Mouse (Mus musculus) Muller cell, postnatal 12 days (primary cell): ENCODE measurements around the gene Tssk6.
A peak's percentile ranks its signal among the peaks of the same experiment; 100 is the strongest.
"Not testable (repeated sequence)": the region's sequence is repeated elsewhere in the genome, so short reads cannot be mapped to it uniquely, and the experiment has no call there.

Experiments
- DNase-seq: peaks from one replicate; pipeline ENCODE4 v3.0.0-alpha.2; 2015; ENCODE audit errors: inconsistent ontology term

The Tssk6 gene

DNA sequence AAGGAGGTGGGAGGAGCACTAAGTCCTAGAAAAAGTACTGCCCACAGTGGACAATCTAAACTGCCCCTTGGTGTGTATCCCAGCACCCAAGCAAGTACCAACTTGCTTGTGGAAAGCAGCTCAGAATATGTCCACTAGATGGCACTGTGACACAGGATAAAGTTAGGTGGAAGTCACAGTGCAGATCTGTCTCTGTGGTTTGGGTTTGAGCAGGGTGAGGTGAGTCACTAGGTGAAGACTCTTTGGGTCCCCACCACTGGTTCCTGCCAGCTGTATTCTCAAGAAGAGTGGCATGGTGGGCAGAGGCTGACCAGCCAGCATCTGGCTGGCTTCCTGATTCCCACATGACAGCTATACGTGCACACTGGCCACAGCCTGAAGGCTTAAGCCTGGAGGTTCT lies 17.0 kb downstream of the Tssk6 start:
- peak; percentile 74 for DNase-seq

DNA sequence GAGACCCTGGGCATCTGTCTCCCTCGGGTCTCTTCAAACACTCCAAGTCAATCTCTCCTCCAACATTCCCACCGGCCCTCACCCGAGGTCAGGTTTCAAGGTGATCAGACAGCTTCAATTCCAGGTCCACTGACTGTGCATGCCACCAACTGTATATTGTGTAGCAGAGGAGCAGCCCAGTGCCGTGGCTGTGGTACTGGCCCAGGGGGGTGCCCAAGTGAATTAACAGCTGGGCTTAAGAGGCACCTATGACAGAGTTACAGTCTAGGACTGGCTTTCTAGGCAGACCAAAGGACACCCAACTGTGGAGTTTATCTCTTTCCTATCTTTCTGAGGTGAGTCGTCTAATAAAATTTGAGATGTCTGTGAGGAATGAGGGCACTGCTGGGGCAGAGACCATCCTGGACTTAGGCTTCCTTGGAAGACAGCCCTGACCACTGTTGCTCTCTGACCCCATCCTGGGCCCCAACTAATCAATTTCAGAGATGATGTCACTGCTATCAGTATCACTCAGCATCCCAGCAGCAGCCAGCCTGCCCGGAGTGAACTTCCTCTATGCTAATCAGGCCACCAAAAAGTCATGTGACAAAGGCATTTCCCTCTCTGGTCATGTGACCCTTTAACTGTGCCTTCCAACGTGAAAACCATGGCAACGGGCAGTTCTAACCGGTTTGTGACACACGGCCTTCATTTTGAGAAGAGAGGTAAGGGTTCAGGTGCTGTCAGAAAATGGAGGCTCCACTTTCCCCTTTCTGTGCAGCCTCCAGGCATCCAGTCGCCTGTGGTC lies 18.1 kb downstream of the Tssk6 start:
- peak; percentile 73 for DNase-seq

DNA sequence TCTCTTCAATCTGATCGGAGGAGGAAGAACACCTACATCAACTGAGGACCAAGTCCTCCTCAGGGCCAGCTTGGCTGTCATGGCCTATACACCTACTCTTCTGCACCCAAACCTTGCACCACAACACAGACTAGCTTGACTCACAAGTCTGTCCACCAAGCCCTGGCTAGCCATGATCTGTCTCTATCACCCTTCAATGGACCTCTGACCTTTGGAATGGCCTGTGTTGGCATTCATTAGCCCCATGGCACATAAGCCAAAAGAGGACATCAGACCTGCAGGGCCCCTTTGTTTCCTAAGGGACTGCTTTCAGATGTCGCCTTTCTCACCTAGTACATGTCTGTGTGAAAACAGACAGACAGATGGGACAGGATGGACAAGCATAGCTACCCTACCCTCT lies 19.2 kb downstream of the Tssk6 start:
- no peak for DNase-seq

DNA sequence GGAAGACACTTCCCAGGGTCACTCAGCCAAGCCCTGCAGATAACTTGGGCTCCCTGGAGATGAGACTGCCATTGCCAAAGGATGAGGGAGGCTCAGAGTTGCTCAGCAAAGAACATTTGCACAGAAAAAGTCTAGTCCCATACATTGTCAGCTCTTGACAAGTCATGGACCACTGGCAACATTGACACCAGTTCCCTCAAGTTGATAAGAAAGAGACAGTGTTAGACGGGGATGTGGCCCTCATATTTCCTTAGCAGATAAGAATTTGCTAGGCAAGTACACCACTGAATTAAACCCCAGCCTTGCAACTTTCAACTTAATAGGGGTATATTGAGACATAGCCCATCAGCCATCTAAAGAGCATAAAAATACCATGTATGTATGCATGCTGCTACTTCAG lies 22.0 kb downstream of the Tssk6 start:
- DNase-seq: no peak

DNA sequence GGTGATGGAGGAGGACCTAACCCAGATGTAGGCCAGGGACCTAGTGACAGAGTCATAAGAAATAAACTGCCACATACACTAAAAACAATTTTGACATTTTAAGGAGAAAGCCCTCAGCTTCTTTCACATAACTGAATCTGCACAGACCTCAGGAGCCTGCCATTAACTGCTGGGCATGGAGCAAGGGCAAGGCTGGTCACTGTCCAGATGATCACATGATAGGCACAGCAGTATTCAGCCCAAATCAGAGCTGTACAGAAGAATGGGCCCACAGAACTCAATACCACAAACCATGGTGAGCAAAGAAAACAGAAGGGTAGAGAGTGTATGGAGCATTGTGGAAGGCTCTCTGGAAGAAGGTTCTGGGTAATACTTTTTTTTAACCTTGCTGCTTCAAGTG lies 24.9 kb downstream of the Tssk6 start:
- no peak for DNase-seq

DNA sequence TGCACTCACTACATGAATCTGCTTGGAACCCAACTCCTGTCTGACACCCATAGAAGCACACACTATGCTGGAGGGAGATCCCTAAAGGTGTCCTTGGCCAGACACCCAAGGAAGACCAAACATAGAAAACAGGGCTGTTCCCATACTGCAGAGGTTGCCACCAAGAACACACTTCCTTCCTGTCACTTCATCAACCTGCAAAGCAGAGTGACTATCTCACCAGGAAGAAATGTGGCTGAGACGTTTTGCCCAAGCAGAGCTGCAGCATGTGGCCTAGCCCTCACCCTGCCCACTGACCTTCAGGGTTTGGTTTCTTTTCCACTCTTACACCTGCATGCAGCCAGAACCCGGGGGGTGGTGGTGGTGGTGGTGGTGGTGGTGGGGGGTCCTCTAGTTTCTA lies 31.8 kb downstream of the Tssk6 start:
- no peak for DNase-seq

DNA sequence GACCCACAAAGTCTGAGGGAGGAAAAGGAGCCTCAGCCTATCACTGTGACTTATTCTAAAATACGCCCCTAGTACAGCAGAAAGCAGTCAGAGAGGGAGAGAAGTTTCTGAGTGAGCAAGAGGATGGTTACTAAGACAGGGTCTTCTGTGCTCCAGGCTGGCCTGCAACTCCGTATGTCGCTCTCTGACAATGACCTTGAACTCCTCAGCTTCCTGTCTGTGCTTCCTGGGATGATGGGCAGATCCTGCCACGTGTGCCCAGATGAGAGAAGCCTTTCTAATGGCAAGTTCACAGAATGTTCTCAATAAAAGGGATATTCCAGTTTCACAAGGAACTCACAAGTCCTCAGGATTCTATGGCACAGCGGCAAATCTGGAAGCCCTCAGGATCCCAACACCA lies 32.6 kb downstream of the Tssk6 start:
- DNase-seq: no peak

DNA sequence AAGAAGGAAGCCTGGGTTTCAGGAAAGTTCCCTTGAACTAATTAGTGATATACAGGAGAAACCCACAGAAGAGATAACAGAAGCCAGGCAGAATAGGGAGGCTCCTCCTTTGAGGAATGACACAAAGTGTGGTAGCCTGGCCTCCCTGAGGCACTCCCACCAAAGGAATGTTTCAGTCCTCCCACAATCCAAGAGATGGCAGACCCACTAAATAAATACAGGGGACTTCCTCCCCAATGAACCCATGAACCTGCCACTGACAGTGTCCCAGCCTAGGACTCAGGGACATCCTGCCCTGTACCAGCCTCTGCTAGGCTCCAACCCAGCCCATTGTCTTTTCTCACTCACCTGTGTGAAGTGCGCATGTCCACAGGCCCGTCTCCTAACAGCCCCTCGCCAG lies 33.4 kb downstream of the Tssk6 start:
- no peak for DNase-seq

DNA sequence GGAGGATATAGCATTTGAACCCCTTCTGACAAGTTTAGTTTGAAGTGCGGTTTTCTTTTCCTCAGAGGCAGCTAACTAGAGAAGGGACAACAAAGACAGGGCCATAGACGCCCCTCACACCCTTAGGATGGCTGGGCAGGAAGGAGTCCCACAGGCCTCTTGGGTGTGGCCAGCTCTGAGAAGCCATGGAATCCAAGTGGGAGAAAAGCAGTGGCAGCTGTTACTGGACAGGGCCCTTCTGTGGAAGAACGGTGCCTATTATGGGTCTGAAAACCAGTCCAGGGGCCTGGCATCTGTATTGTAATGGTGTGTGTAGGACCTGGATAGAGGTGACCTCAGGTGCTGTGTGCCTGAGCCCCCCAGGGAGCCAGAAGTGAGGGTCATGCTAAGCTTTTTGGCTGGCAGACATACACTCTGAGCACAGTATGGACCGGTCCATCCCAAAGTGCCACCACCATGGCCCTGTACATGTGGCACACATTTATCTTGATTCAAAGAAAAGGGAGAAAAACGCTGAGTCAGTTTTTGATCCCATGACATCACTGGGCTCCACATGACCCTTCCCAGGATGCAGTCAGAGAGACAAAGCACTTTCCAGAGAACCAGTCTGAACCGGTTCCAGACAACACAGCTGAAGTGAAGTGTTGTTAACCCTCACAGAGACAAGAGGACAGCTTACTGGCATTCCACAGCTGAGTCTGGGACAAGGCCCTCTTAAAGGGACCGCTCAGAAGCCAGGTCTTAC lies 34.2 kb downstream of the Tssk6 start:
- DNase-seq: peak; percentile 82

DNA sequence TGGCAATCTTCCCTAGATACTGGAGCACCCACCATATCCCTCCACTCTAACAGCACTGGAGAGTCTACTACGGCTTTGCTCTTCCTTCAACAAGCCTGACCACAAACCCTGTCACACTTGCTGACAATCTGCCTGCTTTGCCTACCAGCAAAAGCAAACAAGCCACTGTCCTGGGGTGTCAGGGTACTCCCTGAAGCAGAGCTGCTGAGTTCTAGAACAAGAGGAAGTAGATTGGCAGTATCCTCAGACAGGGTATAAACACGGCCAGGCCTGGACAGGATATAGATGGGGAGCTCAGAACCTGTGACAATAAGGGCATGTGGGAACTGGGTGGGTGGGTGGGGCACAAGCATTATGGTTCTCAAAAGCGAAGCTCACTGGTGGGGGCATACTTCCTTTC lies 35.5 kb downstream of the Tssk6 start:
- DNase-seq: no peak

DNA sequence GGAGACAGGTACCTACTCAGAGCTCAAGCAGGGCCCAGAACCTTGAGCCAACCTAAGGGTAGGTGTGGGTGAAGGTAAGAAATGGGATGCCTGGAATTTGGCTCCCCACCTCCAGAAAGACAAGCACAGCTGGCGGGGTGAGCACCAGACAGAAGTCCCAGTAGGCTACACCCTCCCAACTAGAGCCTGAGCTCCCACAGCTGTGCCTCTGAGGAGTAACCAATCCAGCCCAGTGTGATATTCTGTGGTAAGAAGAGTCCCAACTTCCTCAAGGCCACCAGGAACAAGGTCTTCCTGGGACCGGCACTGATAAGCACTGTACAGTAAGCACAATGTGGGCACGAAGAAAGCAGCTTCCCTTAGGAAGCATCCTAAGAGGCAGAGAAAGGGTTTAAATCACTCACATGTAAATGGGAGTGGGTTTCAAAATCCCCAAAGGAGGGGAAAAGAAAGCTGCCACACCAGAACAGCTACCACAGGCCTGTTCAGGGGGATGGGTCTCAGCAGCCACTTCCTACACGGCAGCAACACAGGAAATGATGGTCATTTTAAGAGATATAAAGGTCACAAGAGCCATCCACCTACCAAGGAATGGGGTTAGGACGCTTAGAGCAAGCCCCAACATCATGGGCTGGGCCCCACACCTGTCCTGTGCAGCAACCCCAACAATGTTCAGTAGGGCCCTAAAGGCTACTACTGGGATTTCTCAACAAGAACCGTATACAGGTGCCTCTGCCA lies 36.4 kb downstream of the Tssk6 start:
- DNase-seq: no peak

DNA sequence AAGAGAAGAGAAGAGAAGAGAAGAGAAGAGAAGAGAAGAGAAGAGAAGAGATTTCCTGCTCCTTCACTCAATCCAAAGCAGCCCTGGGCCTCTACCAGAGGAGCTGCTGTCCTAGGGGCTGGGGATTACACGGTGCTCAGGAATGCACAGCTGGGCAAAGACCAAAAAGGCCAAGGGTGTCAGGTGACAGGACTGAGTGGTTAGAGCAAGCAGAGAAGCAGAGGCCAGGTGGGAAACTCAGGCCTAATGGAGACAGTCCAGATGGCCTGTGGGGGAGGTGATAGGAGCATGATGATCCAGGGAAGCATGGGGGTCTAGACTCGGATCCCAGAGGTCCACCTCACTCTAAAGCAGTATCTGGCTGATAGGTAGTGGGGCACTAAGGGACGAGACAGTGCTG lies 37.6 kb downstream of the Tssk6 start:
- no peak for DNase-seq

DNA sequence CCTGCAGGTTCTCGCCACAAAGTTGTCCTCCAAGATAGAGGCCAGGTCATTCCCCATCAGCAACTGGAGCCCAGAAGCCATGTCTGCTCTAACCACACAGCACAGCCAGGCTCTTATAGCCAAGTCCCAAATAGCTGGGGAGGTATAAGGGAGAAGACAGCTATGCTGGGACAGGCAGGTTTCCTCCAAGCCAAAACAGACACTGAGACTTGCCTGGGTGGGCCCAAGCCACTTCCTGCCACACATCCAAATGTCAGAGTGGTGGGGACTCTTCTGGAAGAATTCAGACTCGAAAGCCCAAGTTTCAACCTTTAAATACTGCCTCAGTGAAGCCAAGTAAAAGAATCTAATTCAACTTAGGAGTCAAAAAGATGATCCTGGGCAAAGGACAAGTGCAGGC lies 38.4 kb downstream of the Tssk6 start:
- no peak for DNase-seq

DNA sequence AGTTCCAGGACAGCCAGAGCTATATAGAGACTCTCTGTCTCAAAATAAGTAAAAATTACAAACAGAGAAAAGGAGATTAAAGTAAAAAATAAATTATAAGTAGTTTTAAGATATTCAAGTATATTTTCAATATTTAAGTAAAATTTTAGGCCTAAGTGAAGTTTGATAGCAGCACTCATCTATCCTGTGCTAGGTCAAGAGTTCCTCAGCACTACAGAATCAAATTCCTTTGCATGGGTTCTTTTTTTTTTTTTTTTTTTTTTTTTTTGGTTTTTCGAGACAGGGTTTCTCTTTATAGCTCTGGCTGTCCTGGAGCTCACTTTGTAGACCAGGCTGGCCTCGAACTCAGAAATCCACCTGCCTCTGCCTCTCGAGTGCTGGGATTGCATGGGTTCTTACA lies 40.5 kb downstream of the Tssk6 start:
- DNase-seq: not testable (repeated sequence)

DNA sequence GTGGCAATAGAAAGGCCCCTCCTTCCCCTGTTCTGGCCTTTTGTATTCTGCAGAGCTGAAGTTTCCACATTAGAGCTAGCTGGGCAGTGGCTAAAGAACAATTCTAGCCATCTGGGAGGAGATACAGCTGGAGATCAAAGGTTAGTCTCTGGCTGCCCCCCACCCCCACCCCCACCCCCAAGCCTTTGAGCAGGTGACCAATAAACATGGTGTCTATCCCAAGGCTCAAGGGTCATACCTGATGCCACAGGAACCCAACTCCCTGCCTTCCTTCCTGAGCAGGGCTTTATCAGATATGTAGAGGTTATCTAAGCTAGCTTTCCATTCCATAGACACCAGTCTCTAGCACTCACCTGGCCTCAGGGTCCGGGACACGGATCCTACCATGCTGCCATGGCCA lies 48.3 kb downstream of the Tssk6 start:
- no peak for DNase-seq
